Mouse (Mus musculus) megakaryocyte, embryonic 14.5 days (primary cell): ENCODE results near the gene 2810004N23Rik.

Experiments
- FLI1 ChIP-seq: IDR thresholded peaks from 2 replicates; pipeline ENCODE4 v1.6.1; 2012; ENCODE audit warnings: low read length, inconsistent platforms, mixed read lengths
- GATA1 ChIP-seq: IDR thresholded peaks from 3 replicates; pipeline ENCODE4 v1.6.1; 2012; ENCODE audit warnings: mixed read lengths, low read length, inconsistent platforms, borderline replicate concordance

DNA sequence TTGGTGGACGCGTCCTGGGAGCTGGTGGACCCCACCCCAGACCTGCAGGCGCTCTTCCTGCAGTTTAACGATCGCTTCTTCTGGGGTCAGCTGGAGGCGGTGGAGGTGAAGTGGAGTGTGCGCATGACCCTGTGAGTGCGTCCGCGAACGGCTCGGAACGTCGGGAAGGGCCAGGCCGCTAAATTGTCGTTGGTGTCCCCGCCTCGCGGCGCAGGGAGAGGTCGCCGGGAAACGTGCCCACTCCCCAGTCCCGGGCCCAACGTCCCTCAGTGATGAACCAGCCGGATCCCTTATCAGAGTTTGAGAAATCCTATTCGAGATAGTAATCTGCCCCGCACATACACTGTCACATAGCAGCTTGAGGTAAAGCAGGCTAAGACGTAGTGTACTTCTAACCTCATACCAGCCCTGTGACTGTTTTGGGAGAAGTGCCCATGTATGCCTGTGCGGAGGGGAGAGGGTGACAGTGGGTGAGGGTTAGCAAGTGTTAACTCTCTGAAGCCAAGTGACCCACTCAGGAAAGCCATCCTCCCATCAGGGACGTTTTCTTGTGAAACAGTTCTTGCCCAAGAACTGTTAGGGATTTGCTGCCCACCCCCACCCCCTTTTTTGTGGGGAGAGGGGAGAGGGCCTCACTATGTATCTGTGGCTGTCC is 35.5 kb upstream of the 2810004N23Rik start:
- no peak for TF ChIP-seq GATA1
- TF ChIP-seq FLI1 = no peak
